Mouse (Mus musculus) ES-Bruce4 (cell line): ENCODE measurements around the gene Depdc7. TPM values are rescaled to one million over a fixed set of nuclear protein-coding genes. Genes with fewer than 3 reads are reported as not detected.

Source experiments
- H3K27ac ChIP-seq: 2 replicates; pipeline ENCODE4 v1.5.1; 2012; ENCODE audit warnings: low read length, inconsistent platforms; ENCODE audit not compliant: insufficient read depth
- H3K27me3 ChIP-seq: 2 replicates; pipeline ENCODE4 v1.6.1; 2012; ENCODE audit warnings: mild to moderate bottlenecking, low read length, inconsistent platforms; ENCODE audit not compliant: control insufficient read depth, poor library complexity, insufficient read depth, severe bottlenecking
- H3K36me3 ChIP-seq: 2 replicates; pipeline ENCODE4 v1.6.1; 2012; ENCODE audit warnings: inconsistent platforms, mild to moderate bottlenecking, low read length, moderate library complexity; ENCODE audit not compliant: control insufficient read depth, poor library complexity, insufficient read depth, severe bottlenecking
- H3K4me1 ChIP-seq: one replicate; pipeline ENCODE4 v1.8.1; 2011; ENCODE audit warnings: low read length; ENCODE audit not compliant: control insufficient read depth, insufficient read depth
- H3K4me3 ChIP-seq: 2 replicates; pipeline ENCODE4 v1.5.1; 2011; ENCODE audit warnings: low read depth, mild to moderate bottlenecking, low read length
- H3K9ac ChIP-seq: 2 replicates; pipeline ENCODE4 v1.6.1; 2012; ENCODE audit warnings: low read depth, mild to moderate bottlenecking, inconsistent platforms; ENCODE audit not compliant: poor library complexity, severe bottlenecking
- H3K9me3 ChIP-seq: replicated peaks from 2 replicates; pipeline ENCODE4 v1.6.1; 2012; ENCODE audit warnings: mild to moderate bottlenecking, low read length, inconsistent platforms; ENCODE audit not compliant: control insufficient read depth, poor library complexity, insufficient read depth, severe bottlenecking
- CTCF ChIP-seq: IDR thresholded peaks from one replicate; pipeline ENCODE4 v1.8.1; 2011; ENCODE audit warnings: low read depth, low read length
- EP300 ChIP-seq: IDR thresholded peaks from 2 replicates; pipeline ENCODE4 v1.6.1; 2011; ENCODE audit warnings: low read depth, low read length; ENCODE audit not compliant: insufficient read depth
- POLR2A ChIP-seq: IDR thresholded peaks from one replicate; pipeline ENCODE4 v1.8.1; 2011; ENCODE audit warnings: low read length; ENCODE audit not compliant: insufficient read depth
- polyA plus RNA-seq: library from polyadenylated mRNA; stranded (reverse); fragments of >200 nt; gene quantifications from 2 replicates; pipeline ENCODE4 v1.2.4, GENCODE M21; 2011; ENCODE audit warnings: low read depth; ENCODE audit not compliant: missing spikeins, insufficient read depth, insufficient read length

The Depdc7 gene
- polyA plus RNA-seq, 1 experiment: 8.0 TPM

GRCm38 (mm10) chr2:104685418-104685817, 57.3 kb downstream of the Depdc7 start:
- H3K9me3 ChIP-seq: no peaks in the 10 kb centered on the region
- H3K4me3 ChIP-seq: no peak overlapping the region
- TF ChIP-seq EP300: 0 out of 2 replicates have a peak, but pooled peaks have one; percentile 23
- peak; percentile 99 for TF ChIP-seq CTCF
- no peak for TF ChIP-seq POLR2A

GRCm38 (mm10) chr2:104684771-104685170, 57.9 kb downstream of the Depdc7 start:
- Histone ChIP-seq H3K9me3 (no peaks in the 10 kb centered on the region), H3K4me1 (no peaks in the 10 kb centered on the region), H3K27ac (no peak overlapping the region), H3K4me3 (no peak overlapping the region), H3K36me3 (no peaks in the 10 kb centered on the region), H3K9ac (no peak overlapping the region), H3K27me3 (no peaks in the 10 kb centered on the region)
- no peak for TF ChIP-seq EP300
- no peak for TF ChIP-seq CTCF
- TF ChIP-seq POLR2A: no peak

More at GRCm38 (mm10) chr2:104685418-104685817, 57.3 kb downstream of the Depdc7 start:
- H3K36me3 ChIP-seq: no peaks in the 10 kb centered on the region
- no peaks in the 10 kb centered on the region for H3K27me3 ChIP-seq
- no peaks in the 10 kb centered on the region for H3K4me1 ChIP-seq
- no peak overlapping the region for H3K9ac ChIP-seq
- H3K27ac ChIP-seq: no peak overlapping the region

- TF ChIP-seq EP300 (no peak), CTCF (no peak), POLR2A (no peak)
- Histone ChIP-seq H3K27me3 (no peaks in the 10 kb centered on the region), H3K9ac (no peak overlapping the region), H3K9me3 (no peaks in the 10 kb centered on the region), H3K4me1 (no peaks in the 10 kb centered on the region), H3K4me3 (no peak overlapping the region), H3K36me3 (no peaks in the 10 kb centered on the region), H3K27ac (no peak overlapping the region)
These were observed 65.4 kb downstream of the Depdc7 start for GRCm38 (mm10) chr2:104677326-104677725.

Other genes with a start within 250 kb of the Depdc7 start
- 20.5 and 22.6 TPM in 2 replicates for gene Hipk3, start 248.4 kb downstream of the Depdc7 start, polyA plus RNA-seq
- gene Cstf3, start 152.4 kb downstream of the Depdc7 start, polyA plus RNA-seq: 78.4 and 85.7 TPM in 2 replicates
- gene Tcp11l1, start 30.7 kb downstream of the Depdc7 start, polyA plus RNA-seq: 8.1 and 8.6 TPM in 2 replicates
- not detected in 2 replicates for gene Pin1rt1, start 26.5 kb downstream of the Depdc7 start, polyA plus RNA-seq
- 47.6 and 49.5 TPM in 2 replicates for gene Qser1, start 73.9 kb upstream of the Depdc7 start, polyA plus RNA-seq
- gene Prrg4, start 107.0 kb upstream of the Depdc7 start, polyA plus RNA-seq: 62.0 and 64.3 TPM in 2 replicates
- gene Ccdc73, start 124.9 kb upstream of the Depdc7 start, polyA plus RNA-seq: 5.9 and 10.5 TPM in 2 replicates